Mouse (Mus musculus): ENCODE results near the gene Phldb3.

The Phldb3 gene

DNA sequence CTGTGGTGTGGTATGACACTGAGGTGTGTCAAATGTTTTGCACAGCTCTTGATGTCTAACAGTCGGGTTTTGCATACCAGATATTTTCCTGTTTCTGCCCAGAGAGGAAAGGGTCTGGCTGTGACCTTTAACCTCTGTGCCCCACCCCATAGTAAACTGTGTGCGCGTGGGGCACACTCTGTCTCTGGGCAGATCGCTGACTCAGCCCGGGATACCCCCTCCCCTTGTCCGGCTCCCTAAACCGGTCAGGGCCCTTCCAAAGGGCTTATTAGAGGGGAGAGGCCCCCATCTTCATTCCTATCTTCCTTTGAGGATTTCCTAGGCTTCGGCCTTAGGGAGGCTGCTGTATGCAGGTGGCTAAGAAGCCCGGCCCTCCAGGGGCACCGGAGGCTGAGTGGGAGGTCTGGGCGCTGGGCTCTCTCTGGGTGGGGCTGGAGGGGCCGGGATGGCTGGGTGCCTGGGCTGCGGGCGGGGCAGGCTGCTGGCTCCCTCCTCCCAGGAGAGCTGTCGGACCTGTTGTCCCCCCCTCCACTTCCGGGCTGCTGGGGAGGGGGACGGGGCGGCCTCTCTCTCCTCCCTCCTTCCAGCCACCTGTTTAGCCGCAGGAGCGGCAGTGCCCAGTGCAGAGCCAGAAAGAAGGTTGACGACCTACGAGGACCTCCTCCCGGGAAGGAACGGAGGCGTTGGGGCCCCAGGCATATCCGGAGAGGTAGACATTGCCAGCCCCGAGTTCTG, at the start of gene Phldb3:
Gene Phldb3, plus strand, starts transcription at position 620 of the 735 bp plus-strand sequence.
- DNase-seq = peak in 1 of 2 experiments; percentile 28

DNA sequence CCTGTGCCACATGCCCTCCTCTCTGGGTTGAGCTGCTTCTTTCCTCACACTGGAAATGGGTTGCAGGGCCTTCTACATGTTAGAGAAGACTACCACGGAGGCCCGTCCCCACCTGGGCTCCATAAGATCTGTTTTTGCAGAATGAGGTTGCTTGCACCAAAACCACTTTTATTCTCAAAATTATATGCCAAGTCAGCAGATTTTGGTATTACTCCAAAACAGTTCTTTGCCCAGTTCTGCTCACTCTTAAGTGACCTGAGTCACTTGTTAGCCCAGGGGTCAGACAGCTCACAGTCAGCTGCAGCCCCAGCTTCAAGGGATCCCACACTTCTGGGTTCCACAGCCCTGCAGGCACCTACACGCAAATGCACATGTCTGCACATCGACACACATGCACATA, 49.1 kb upstream of the Phldb3 start:
- no peak for DNase-seq

DNA sequence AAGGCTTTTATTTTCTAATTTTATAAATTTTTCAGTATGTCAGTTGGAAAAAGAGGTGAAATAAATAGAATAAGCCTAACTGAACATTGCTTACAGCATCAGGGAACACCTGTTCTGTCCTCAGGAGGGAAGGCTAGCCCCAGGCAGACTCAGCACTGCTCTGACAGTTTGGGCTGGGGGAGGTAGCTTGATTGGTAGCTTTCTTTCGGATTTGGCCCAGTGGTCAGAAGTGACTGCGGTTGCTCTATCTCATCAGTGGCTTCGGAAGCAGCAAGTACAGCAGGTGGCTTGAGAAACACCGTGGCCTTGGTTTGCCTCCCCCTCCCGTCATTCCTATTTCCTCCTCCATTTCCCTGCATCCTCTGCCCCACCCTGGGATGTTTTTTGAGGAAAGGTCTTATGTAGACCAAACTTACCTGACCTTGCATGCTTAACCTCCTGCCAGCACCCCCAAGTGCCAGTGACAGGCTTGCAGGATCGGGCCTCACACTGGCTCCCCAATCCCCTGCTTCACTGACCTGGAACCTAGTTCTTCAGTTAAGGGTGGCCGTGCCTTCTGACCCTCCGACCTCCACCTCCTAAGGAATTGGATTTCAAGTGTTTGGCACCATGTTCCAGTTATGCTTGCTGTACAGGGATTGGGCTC, 47.2 kb upstream of the Phldb3 start:
- DNase-seq = no peak

DNA sequence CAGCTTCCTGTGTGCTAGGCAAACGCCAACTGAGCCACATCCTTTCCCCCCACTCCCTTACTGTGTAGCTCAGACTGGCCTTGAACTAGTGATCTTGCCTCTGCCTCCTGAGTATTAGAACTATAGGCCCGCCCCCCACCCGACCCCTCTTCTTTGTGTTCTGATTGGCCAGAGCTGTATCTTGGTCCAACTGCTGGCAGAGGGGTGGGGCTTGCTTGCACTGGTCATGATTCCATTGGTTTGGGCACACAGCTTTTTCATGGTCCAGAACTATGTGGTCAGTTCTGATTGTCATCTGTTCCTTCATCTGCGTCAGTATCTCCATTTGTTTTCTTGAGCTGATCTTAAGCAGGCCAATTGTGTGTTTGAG, 46.7 kb upstream of the Phldb3 start:
- DNase-seq = no peak

DNA sequence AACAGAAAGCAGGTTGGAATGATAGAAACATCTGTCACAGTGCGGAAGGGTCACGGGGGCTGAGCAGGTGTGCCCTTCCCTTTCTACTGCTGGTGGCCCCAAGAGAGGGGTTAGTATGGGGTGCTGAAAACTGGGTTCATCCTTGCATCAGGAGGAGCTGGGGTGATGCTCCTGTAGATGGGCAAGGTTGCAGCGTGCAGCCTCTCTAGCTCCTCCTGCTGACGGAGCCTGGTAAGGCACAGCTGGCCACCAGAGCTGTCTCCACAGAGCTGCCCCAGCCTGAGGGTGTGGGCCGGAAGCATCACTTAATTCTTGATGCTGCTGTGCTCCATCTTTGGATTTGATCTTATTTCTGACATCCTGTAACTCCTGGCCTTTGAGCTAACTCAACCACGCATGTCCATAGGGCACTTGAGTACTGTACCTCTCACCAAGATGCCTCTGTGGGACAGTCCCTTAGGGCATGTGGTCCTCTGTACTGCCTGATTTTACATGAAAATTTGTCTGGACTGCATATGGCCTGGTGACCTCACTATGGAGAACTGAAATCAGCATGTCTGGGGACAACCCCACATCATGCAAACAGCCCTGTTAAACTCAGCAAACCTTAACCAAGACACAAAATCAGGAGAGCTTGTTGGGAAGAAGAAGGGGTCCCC, 45.8 kb upstream of the Phldb3 start:
- DNase-seq = peak; percentile 86 to 89

DNA sequence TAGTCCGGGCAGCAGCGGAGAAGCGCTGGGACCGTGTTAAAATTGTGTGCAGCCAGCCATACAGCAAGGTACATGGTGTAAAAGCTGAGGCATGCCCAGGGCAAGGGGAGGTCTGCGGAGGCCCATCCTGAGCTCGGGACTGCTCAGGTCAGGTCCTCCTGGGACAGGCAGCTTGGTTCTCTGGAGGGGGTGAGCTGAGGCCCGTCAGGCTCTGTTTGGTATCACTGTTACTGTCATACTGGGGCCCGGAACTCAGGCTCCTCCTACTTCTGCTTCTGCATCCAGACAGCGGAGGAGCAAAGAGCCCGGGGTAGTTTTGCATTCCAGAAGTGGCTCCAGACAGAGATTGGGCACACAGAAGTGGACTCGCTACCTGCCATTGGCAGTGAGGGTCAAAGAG, 44.9 kb upstream of the Phldb3 start:
- no peak for DNase-seq

DNA sequence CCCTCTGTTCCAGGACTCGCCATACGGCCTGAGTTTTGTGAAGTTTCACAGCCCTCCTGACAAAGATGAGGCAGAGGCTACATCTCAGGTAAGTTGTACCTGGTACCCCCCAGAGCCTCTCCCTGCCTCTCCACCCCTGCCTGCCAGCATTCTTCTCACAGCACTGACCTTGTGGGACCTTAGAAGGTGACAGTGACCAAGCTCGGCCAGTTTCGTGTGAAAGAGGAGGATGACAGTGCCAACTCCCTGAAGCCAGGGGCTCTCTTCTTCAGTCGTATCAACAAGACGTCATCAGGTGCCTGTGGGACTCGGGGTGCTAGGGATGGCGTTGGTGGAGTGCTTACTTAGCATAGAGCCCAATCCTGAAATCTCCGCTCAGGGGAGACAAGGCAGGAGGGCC, 44.4 kb upstream of the Phldb3 start:
- no peak for DNase-seq

DNA sequence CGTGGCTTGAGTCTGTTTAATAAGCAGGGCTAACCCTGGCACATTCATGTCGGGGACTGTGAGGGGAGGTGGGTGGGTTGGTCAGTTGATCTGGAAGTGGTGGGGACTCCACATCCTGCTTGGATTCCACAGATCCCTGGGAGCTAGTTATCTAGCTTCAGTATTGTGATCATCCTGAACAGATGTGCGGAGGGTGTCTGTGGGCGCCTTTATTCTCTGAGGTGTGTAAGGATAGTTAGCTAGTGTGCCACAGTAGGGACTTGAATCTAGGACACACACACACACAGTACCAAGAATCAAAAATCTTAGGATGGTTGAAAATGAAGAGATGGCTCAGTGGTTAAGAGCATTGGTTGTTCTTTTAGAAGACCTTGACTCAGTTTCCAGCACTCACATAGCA, 42.1 kb upstream of the Phldb3 start:
- no peak for DNase-seq

DNA sequence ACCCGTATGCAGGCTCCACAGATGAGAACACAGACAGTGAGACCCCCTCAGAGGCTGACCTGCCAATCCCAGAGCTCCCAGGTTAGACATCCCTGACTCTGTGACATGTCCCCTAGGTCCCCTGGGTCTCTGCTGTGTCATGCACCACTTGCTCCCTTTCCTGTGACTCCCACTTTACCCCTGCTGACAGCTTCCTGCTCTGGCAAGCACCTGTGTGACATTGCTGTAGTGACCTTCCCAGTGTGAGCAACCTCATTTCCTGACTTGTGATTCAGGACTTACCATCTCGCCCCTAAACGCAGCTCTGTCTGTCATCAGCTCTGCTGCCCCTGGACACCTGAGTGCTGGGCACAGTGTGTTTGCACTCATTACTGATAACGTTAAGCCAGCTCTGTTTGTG, 39.5 kb upstream of the Phldb3 start:
- DNase-seq = no peak

DNA sequence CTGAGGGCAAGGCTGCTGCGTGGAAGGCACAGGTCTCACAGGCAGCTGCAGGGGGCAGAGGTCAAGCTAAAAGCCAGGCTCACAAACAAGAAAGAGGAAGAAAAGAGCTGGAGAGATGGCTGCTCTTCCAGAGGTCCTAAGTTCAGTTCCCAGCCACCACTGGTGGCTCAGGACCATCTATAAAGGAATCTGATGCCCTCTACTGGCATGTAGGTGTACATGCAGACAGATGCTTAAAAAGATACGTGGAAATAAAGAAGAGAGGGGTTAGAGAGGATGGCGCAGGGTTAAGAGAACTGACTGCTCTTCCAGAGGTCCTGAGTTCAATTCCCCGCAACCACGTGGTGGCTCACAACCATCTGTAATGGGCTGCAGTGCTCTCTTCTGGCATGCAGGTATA, 38.1 kb upstream of the Phldb3 start:
- DNase-seq = no peak

DNA sequence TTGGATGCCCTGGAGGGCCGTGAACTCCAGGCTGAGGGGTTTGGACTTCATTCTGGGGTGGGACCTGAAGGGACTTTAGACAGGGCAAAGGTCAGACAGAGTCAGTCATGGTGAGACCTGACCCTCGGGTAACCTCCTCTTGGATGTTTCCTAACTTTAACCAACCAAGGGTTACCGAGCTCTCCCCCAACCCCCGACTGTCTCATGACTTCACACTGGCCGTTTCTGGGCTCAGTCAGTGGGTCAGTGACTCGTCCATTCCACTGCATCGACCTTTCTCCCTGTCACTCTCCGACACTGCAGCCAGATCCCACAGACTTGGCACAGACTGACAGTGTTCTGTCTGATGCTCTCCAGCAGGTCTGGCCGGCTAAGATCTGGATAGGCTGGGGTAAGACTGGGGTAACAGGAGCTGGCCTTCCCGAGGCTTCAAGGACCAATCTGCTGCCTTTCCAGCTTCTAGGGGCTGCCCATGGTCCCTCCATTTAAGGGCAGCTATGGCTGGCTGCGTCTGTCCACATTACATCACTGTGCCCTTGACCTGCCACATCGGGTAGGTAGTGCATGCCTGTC, 36.3 kb upstream of the Phldb3 start:
- DNase-seq = peak in 1 of 2 experiments; percentile 25

DNA sequence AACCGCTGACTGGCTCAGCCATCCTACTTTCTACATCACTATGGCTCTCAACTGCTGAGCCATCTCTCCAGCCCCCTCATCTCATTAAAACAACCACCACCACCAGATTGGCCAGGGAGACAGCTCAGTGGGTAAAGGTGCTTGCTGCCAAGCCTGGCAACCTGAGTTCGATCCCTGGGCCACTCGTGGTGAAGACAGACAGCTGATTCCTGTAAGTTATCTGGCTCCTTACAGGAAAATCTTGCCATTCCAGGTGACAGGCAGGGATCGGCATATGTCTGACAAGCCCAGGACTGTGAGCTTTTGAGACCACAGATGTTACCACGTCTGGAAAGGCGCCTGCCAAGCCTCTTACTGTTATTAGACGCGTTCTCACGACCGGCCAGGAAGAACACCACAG, 32.8 kb upstream of the Phldb3 start:
- DNase-seq = peak in 1 of 2 experiments; percentile 16

DNA sequence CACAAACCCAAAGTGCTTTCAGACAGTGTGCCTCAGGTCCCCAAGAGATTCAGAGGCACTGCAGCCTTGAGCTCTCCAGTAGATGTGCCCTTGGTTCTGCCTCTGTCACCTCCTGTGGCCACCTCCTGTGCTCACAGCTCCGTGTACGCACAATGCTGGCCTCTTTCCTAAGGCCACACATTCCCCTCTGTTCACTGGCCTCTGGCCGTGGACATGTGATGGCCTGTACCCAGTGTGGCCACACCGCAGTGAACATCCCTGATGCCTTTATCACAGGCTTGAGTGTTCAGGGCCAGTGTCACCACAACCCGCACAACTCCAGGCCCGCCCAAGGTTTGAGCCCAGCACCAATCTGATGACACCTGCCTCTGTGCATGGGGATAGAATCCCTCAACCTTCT, 25.7 kb upstream of the Phldb3 start:
- DNase-seq = peak in 1 of 2 experiments; percentile 10

DNA sequence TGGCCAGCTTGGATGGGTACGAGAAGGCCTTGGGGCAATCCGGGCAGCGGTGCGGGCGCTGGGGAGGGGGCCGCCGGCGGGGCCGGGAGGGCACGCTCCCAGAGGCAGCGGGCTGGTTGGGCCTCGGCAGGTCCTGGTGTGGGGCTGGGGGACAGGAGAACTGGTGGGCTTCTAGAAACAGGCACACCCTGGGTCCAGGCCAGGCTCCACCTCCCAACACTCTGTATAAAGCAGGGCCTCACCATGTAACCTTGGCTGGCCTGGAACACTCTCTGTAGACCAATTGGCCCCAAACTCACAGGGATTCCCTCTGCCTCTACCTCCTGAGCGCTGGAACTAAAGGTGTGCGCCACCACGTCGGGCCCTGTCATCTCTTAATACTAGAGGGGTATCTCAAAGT, 24.6 kb upstream of the Phldb3 start:
- DNase-seq = peak in 1 of 2 experiments; percentile 17

DNA sequence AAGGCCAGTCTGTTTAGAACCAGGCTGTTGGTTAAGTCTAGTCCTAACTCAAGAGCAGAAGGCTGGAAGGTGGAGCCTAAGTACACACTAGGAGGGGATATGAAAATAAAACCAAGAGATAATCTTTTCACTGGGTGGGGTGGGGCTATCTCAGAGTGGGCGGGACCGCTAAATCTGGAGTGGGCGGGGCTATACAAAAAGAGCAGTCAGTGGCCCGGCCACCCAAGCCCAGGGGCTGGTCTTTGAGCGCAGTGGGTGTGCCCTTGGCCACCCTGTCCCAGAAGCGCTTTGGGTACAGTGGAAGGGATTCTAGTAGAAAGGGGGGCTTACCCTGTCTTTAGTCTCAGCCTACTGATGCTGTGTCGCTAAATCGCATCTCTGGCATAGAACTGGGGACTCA, 23.7 kb upstream of the Phldb3 start:
- peak; percentile 42 to 43 for DNase-seq

DNA sequence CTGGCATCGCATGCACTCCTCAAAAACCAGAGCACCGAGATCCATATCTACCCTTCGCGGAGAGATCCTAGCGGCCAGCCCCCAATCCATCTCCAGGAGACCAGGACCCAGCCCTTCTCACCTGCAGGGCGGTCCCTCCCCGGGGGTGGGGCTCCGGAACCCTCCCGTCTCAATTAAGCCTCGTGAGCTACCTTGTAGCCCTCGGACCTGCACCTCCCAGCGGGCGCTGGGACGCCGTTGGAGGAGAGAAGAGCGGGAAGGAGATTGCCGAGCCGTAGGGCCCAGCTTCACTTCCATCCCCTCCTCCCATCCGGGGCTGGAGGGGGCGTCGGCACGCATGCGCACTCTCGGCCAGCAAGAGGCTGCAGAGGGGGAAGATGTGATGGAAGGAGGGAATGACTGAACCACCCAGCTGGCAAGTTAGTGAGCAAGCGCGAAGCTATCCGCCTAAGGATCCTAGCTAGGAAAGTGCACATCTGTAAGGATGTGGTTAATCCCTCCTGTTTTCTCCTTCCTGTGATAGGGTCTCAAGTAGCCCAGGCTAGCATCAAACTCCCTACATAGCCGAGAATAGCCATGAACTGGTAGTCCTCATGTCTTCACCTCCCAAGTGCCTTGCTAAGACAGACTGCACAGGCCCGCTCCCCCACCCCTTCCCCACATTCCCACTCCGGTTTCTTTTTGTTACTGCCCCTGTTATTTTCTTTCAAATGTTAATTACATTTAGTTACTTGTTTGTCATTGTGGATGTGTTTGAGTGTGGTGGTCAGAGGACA, 23.0 kb upstream of the Phldb3 start, which contains the start of the genes Ethe1 and Zfp575:
Gene Ethe1, plus strand, starts transcription at position 214 of the 776 bp plus-strand sequence.
Gene Zfp575, minus strand, starts transcription at position 312 of the 776 bp plus-strand sequence.
- DNase-seq = peak; percentile 87 to 92

DNA sequence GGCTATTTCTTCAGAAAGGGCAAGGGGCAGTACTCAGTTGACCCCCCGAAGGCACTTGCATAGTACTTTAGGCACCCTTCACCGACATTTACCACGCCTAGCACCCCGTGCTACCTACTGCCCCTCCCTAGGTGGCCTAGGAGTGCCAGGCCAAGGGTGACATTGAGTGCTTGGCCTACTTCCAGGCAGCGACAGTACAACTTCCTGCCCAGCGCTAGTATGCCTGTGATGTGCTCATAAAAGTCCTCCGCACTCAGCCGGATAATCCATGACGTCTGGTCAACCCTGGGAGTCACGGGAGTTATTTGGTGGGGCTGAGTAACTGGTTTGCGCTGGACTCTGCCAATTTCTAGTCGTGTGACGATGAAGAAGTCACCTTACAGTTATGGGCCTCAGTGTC, 22.2 kb upstream of the Phldb3 start:
- DNase-seq = peak in 1 of 2 experiments; percentile 20

DNA sequence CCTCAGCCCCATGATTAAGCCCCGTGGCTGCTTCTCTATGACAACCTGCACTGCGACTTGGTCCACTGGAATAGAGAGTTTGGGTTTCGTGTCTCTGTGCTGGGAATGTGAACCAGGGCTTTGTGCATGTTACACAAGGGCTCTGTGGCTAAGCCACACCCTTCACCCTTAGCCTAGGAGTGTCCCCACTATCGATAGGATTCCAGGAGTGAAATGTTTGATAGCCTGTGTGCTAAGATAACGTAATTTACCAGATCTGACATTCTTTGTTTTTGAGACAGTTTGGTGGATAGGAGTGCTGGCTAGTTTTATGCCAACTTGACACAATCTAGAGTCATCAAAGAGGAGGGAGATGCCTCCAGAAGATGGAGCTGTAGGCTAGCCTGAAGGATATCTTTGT, 18.8 kb upstream of the Phldb3 start:
- no peak for DNase-seq

DNA sequence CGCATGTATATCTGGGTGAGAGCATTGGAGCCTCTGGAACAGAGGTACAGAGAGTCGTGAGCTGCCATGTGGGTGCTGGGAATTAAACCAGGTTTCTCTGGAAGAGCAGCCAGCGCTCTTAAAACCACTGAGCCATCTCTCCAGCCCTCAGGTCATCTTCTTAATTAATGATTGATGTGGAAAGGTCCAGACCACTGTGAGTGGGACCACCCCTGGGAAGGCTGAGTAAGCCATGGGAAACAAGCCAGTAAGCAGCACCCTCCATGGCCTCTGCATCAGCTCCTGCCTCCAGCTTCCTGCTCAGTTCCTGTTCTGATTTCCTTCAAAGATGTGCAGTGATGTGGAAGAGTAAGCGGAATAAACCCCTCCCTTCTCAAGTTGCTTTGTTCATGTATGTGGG, 18.4 kb upstream of the Phldb3 start:
- no peak for DNase-seq

DNA sequence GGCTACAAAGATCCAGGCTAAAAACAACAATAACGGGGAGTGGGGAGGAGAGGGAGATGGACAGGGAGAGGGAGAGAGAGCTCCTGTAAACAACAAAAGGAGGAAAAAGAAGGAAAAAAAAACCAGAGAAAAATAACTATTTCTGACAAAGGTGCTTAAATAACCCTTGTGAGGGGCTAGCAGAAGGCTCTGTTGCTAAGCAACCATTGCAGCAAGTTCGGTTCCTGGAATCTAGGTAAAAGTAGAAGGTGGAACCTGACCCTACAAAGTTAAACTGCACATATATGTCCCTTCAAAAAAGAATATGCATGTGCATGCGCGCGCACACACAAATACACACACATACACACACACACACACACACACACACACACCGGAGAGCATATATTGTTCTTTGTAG, 17.8 kb upstream of the Phldb3 start:
- DNase-seq = no peak

DNA sequence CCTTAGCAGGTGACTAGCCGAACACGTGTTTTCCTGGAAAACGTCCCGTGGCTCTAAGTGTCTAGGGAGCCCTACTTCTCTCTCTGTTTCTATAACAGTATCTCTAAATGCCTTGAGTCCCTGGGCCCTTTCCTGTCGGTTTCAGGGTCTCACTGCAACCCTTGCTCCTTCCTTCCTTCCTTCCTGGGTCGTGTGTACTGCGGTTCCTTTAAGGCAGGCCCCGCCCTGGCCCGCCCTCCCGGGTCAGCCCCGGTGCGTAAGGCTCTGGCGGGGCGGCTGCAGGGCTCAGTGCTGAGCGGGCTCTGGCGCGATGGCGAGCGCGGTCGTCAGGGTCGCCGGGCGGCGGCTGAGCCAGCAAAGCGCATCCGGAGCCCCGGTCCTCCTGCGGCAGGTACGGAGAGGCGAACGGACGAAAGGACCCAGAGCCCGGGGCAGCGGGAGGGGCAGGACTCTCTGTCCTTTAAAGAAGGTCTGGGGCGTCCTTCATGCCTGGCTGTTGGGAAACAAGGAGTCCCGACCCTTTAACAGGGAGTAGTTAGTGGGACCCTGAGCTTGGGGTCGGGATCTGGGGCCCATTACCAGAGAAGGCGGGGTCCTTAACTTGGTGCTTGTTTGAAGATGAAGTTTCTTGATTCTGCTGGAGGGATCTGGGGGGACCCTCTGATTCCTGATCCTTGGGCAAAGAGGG, 16.8 kb upstream of the Phldb3 start:
- peak; percentile 81 to 87 for DNase-seq

DNA sequence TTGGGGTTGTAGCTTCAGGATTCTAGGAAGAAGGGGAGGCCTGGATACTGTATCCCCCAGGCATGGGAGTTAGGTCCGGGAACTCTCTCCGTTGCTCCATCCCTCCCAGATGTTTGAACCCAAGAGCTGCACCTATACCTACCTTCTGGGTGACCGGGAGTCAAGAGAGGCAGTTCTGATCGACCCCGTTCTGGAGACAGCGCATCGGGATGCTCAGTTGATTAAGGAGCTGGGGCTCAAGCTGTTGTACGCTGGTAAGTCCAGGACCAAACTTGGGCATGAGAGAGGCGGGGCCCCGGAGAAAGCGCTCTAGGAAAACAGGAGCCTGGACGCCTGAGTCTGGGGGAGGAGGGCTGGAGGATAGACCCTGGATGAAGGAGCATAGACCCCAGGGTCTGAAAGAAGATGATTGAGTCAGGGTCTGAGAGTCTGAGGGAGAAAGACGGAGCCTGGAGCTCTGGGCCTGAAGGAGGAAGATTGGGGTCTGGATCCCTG, 16.2 kb upstream of the Phldb3 start:
- DNase-seq = no peak
